Mouse (Mus musculus) CH12.LX (cell line): ENCODE measurements around the gene Tmc5. TPM values are rescaled to one million over a fixed set of nuclear protein-coding genes. Genes with fewer than 3 reads are reported as not detected.

Experiments
- DNase-seq: peaks from one replicate; pipeline ENCODE4 v3.0.0-alpha.2; 2013; ENCODE audit errors: extremely low read depth
- H3K27ac ChIP-seq: 2 replicates; pipeline ENCODE4 v1.5.1; 2012; ENCODE audit warnings: low read depth, mild to moderate bottlenecking, control low read depth, moderate library complexity; ENCODE audit not compliant: insufficient read depth
- H3K27me3 ChIP-seq: replicated peaks from 2 replicates; pipeline ENCODE3; 2012; ENCODE audit warnings: inconsistent platforms
- H3K36me3 ChIP-seq, 2 experiments: replicated peaks in 1 of 2; 2 replicates each; pipeline versions ENCODE3 to v1.6.1; 2012; ENCODE audit warnings: inconsistent platforms in 1 of 2, low read length in 1 of 2, mild to moderate bottlenecking in 1 of 2, mixed read lengths in 1 of 2, moderate library complexity in 1 of 2; ENCODE audit not compliant: control insufficient read depth in 1 of 2, insufficient read depth in 1 of 2
- H3K4me1 ChIP-seq, 2 experiments: 2 replicates each; pipeline ENCODE4 v1.6.1; 2012; ENCODE audit warnings: inconsistent platforms in 1 of 2, moderate library complexity in 1 of 2; ENCODE audit not compliant: insufficient read depth in 2 of 2, control insufficient read depth in 1 of 2
- H3K4me2 ChIP-seq: 2 replicates; pipeline ENCODE4 v1.6.1; 2012; ENCODE audit warnings: low read depth, mild to moderate bottlenecking, control low read depth; ENCODE audit not compliant: poor library complexity, insufficient read depth, severe bottlenecking
- H3K4me3 ChIP-seq, 3 experiments: fragments of 150-350 bp in 1 of 3; sonication (generic) in 1 of 3; replicated peaks in 1 of 3; 2 replicates each; pipeline versions ENCODE3 to v1.5.1; 2011 to 2012; ENCODE audit warnings: low read depth in 2 of 3, low read length in 2 of 3, mild to moderate bottlenecking in 2 of 3, moderate library complexity in 2 of 3, control low read depth in 1 of 3, improper control_type of control experiment in 1 of 3, inconsistent platforms in 1 of 3, mixed read lengths in 1 of 3; ENCODE audit not compliant: poor library complexity in 1 of 3
- H3K79me2 ChIP-seq: replicated peaks from 2 replicates; pipeline ENCODE4 v1.6.1; 2012; ENCODE audit warnings: mild to moderate bottlenecking, moderate library complexity; ENCODE audit not compliant: control insufficient read depth, poor library complexity, insufficient read depth, severe bottlenecking; ENCODE audit errors: extremely low read depth
- H3K9ac ChIP-seq: 2 replicates; pipeline ENCODE4 v1.6.1; 2012; ENCODE audit warnings: low read depth, mild to moderate bottlenecking, control low read depth, moderate library complexity; ENCODE audit not compliant: insufficient read depth
- H3K9me3 ChIP-seq: replicated peaks from 2 replicates; pipeline ENCODE3; 2012; ENCODE audit warnings: low read length, inconsistent platforms, mixed read lengths
- CHD1 ChIP-seq: IDR thresholded peaks from 2 replicates; pipeline ENCODE4 v1.6.1; 2012; ENCODE audit warnings: low read depth, low read length, improper control_type of control experiment, inconsistent platforms
- EP300 ChIP-seq: IDR thresholded peaks from 2 replicates; pipeline ENCODE4 v1.6.1; 2011; ENCODE audit warnings: low read length, improper control_type of control experiment
- ETS1 ChIP-seq: conservative IDR thresholded peaks from 2 replicates; pipeline ENCODE4 v1.6.1; 2012; ENCODE audit warnings: low read depth, mild to moderate bottlenecking, inconsistent platforms, low read length, improper control_type of control experiment, moderate library complexity
- GABPA ChIP-seq: IDR thresholded peaks from 2 replicates; pipeline ENCODE4 v1.6.1; 2012; ENCODE audit warnings: low read depth, low read length, improper control_type of control experiment, inconsistent platforms; ENCODE audit not compliant: insufficient replicate concordance
- JUN ChIP-seq: IDR thresholded peaks from 2 replicates; pipeline ENCODE4 v1.6.1; 2011; ENCODE audit warnings: low read depth, mild to moderate bottlenecking, low read length, improper control_type of control experiment, moderate library complexity; ENCODE audit not compliant: insufficient read depth
- JUND ChIP-seq: conservative IDR thresholded peaks from 2 replicates; pipeline ENCODE4 v1.6.1; 2011; ENCODE audit warnings: low read depth, low read length, improper control_type of control experiment
- MAFK ChIP-seq: IDR thresholded peaks from 2 replicates; pipeline ENCODE4 v1.6.1; 2011; ENCODE audit warnings: low read length, improper control_type of control experiment; ENCODE audit not compliant: insufficient replicate concordance
- MXI1 ChIP-seq: IDR thresholded peaks from 2 replicates; pipeline ENCODE4 v1.6.1; 2011; ENCODE audit warnings: mild to moderate bottlenecking, low read depth, low read length, improper control_type of control experiment
- PAX5 ChIP-seq: IDR thresholded peaks from 2 replicates; pipeline ENCODE4 v1.6.1; 2012; ENCODE audit warnings: low read length, inconsistent platforms, mixed read lengths
- POLR2AphosphoS2 ChIP-seq: IDR thresholded peaks from 2 replicates; pipeline ENCODE4 v1.6.1; 2011; ENCODE audit warnings: low read depth, low read length, improper control_type of control experiment
- TCF12 ChIP-seq: IDR thresholded peaks from 2 replicates; pipeline ENCODE4 v1.6.1; 2014; ENCODE audit warnings: low read depth, mild to moderate bottlenecking, inconsistent platforms, low read length, improper control_type of control experiment
- UBTF ChIP-seq: IDR thresholded peaks from 2 replicates; pipeline ENCODE4 v1.6.1; 2012; ENCODE audit warnings: low read depth, mild to moderate bottlenecking, inconsistent platforms, low read length, improper control_type of control experiment, moderate library complexity
- USF1 ChIP-seq: IDR thresholded peaks from 2 replicates; pipeline ENCODE4 v1.6.1; 2014; ENCODE audit warnings: low read depth, mild to moderate bottlenecking, inconsistent platforms, low read length, improper control_type of control experiment
- ZC3H11A ChIP-seq: IDR thresholded peaks from 2 replicates; pipeline ENCODE4 v1.6.1; 2012; ENCODE audit warnings: low read depth, mild to moderate bottlenecking, inconsistent platforms, low read length, improper control_type of control experiment
- ZMIZ1 ChIP-seq: IDR thresholded peaks from 2 replicates; pipeline ENCODE4 v1.6.1; 2012; ENCODE audit warnings: low read depth, mild to moderate bottlenecking, inconsistent platforms, low read length, improper control_type of control experiment
- dilution Hi-C: fragments of 300-500 bp; cut with MboI; formaldehyde crosslinking; loops from 2 replicates; pipeline ENCODE4 v1.14.3; 2020; ENCODE audit warnings: low sequenced_read_pairs; ENCODE audit not compliant: extremely low pct_unique_long_range_greater_than_20kb, extremely low pct_ligation_motif_present
- in situ Hi-C: fragments of 300-500 bp; cut with MboI; formaldehyde crosslinking; loops from 3 replicates; pipeline ENCODE4 v1.14.3; 2019; ENCODE audit warnings: low sequenced_read_pairs, low pct_ligation_motif_present, low pct_unique_long_range_greater_than_20kb, mixed read lengths
- polyA plus RNA-seq: library from polyadenylated mRNA; unstranded; fragments of >175 nt; gene quantifications from 2 replicates; pipeline ENCODE4 v1.2.1, GENCODE M21; 2012; ENCODE audit warnings: low read depth; ENCODE audit not compliant: insufficient read length
- total RNA-seq, 2 experiments: library from RNA; depleted of rRNA; stranded (reverse); fragments of 300-350 nt in 1 of 2; fragments of >200 nt in 1 of 2; gene quantifications; 2 replicates each; pipeline ENCODE4 v1.2.3; 2012 to 2014

The Tmc5 gene
- total and polyA plus RNA-seq, 3 experiments, result not detected

DNA sequence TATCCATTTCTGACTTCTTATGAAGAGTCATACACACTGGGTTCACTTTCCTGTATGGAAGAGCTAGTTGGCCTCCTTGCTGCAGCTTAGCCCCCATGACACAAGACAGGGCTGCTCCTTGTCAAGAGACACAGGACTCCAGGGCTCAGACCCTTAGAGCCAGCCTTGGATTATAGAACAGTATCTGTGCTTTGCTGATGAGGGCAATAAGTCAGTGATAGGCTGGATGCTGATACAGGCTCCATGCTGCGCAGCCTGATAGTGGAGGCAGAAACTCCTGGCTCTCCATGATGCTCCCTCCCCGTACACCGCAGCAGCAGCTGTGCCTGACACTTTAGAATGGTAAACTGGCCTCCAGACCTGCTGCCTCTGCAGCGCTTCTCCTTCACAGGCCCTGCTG lies 73.0 kb downstream of the Tmc5 start:
- no peaks in the 10 kb centered on the region for H3K36me3 ChIP-seq
- no peaks in the 10 kb centered on the region for H3K4me1 ChIP-seq
- no peak for DNase-seq
- no peaks in the 10 kb centered on the region for H3K9me3 ChIP-seq
- no peak overlapping the region for H3K9ac ChIP-seq
- H3K4me3 ChIP-seq, result no peak overlapping the region
- no peaks in the 10 kb centered on the region for H3K79me2 ChIP-seq
- peaks cover 10% of the 10 kb centered on the region for H3K27me3 ChIP-seq
- no peak for TF ChIP-seq USF1
- TF ChIP-seq MXI1, result no peak
- TF ChIP-seq GABPA, result no peak
- no peak for TF ChIP-seq CHD1
- TF ChIP-seq UBTF, result no peak
- no peak for TF ChIP-seq MAFK
- TF ChIP-seq PAX5, result no peak
- no peak for TF ChIP-seq POLR2AphosphoS2
- no peak for TF ChIP-seq EP300
- TF ChIP-seq ZC3H11A, result no peak
- TF ChIP-seq JUND, result no peak
- TF ChIP-seq, all 38 proteins: peak for 0
- H3K27ac ChIP-seq, result no peak overlapping the region
- dilution Hi-C loops (no loop called here), in situ Hi-C loops (no loop called here)
- H3K4me2 ChIP-seq, result no peak overlapping the region

DNA sequence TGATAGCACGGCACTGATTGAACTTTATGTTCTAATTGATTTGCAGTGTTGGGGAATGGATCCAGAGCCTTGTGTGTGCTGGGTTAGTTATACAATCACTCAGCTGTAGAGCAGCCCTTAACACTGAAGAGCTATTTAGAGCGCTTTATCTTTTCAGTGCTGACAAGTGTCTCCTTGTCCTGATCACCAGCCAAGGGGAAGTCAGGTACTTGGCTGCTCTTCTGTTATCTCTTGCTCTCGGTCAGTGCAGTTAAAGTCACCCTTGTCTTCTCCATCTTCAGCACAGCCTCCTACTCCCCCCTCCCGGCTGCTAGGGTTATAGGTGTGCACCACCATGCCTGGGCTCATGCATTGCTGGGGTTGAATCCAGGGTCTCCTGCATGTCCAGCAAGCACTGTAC lies 79.7 kb downstream of the Tmc5 start:
- H3K9me3 ChIP-seq, result no peaks in the 10 kb centered on the region
- no peaks in the 10 kb centered on the region for H3K27me3 ChIP-seq
- H3K9ac ChIP-seq, result no peak overlapping the region
- no peaks in the 10 kb centered on the region for H3K36me3 ChIP-seq
- dilution Hi-C loops (no loop called here), in situ Hi-C loops (no loop called here)
- H3K4me2 ChIP-seq, result no peak overlapping the region
- H3K4me3 ChIP-seq, result no peak overlapping the region
- no peaks in the 10 kb centered on the region for H3K4me1 ChIP-seq
- H3K27ac ChIP-seq, result no peak overlapping the region
- DNase-seq, result no peak
- H3K79me2 ChIP-seq, result no peaks in the 10 kb centered on the region
- TF ChIP-seq ZMIZ1 (no peak), JUN (no peak), ETS1 (no peak), TCF12 (no peak)
